Mouse (Mus musculus) right cerebral cortex, postnatal 4 days (tissue): Measurements from ENCODE around the gene Gm10912.
"Not testable (repeated sequence)": the region's sequence is repeated elsewhere in the genome, so short reads cannot be mapped to it uniquely, and the experiment has no call there.

Experiments used
- DNase-seq: peaks from one replicate; pipeline ENCODE4 v3.0.0-alpha.2; 2022

Gene Gm10912

GRCm38 (mm10) chr2:104069704-104070185 is 4.1 kb downstream of the Gm10912 start, which contains the start of gene Cd59b:
TSS of gene Cd59b (plus strand) at chr2:104069849.
- no peak for DNase-seq

- not testable (repeated sequence) for DNase-seq
Observed at GRCm38 (mm10) chr2:104078285-104078684, 12.7 kb downstream of the Gm10912 start.

GRCm38 (mm10) chr2:104081436-104082050 is 15.9 kb downstream of the Gm10912 start:
- DNase-seq: not testable (repeated sequence)

GRCm38 (mm10) chr2:104082474-104082873 is 16.8 kb downstream of the Gm10912 start:
- DNase-seq: no peak

- DNase-seq: not testable (repeated sequence)
Observed at GRCm38 (mm10) chr2:104084027-104084426, 18.4 kb downstream of the Gm10912 start.

GRCm38 (mm10) chr2:104087562-104087961 is 21.9 kb downstream of the Gm10912 start:
- not testable (repeated sequence) for DNase-seq

GRCm38 (mm10) chr2:104093305-104093704 is 27.7 kb downstream of the Gm10912 start:
- DNase-seq: no peak

GRCm38 (mm10) chr2:104095741-104096213 is 30.2 kb downstream of the Gm10912 start, which contains the start of gene Cd59a:
TSS of gene Cd59a (plus strand) at chr2:104095801.
- DNase-seq: peak; percentile 27

GRCm38 (mm10) chr2:104096256-104096655 is 30.6 kb downstream of the Gm10912 start:
- DNase-seq: no peak

- DNase-seq: not testable (repeated sequence)
Observed at GRCm38 (mm10) chr2:104096796-104097195, 31.2 kb downstream of the Gm10912 start.

- DNase-seq: not testable (repeated sequence)
Observed at GRCm38 (mm10) chr2:104097396-104097795, 31.8 kb downstream of the Gm10912 start.

- no peak for DNase-seq
Observed at GRCm38 (mm10) chr2:104098529-104099230, 33.1 kb downstream of the Gm10912 start.

- no peak for DNase-seq
Observed at GRCm38 (mm10) chr2:104099231-104099585, 33.6 kb downstream of the Gm10912 start.

GRCm38 (mm10) chr2:104099946-104100345 is 34.3 kb downstream of the Gm10912 start:
- no peak for DNase-seq

- DNase-seq: no peak
Observed at GRCm38 (mm10) chr2:104104800-104105199, 39.2 kb downstream of the Gm10912 start.

- DNase-seq: not testable (repeated sequence)
Observed at GRCm38 (mm10) chr2:104109021-104109420, 43.4 kb downstream of the Gm10912 start.

- no peak for DNase-seq
Observed at GRCm38 (mm10) chr2:104109528-104109927, 43.9 kb downstream of the Gm10912 start.

GRCm38 (mm10) chr2:104110031-104110430 is 44.4 kb downstream of the Gm10912 start:
- no peak for DNase-seq

- DNase-seq: not testable (repeated sequence)
Observed at GRCm38 (mm10) chr2:104111170-104111797, 45.7 kb downstream of the Gm10912 start.

- DNase-seq: not testable (repeated sequence)
Observed at GRCm38 (mm10) chr2:104113563-104113962, 47.9 kb downstream of the Gm10912 start.

- DNase-seq: no peak
Observed at GRCm38 (mm10) chr2:104114898-104115297, 49.3 kb downstream of the Gm10912 start.
